Mouse (Mus musculus) brain, adult 2 months (tissue): ENCODE results near the gene Bag2.

Experiments used
- DNase-seq: peaks from one replicate; pipeline ENCODE4 v3.0.0; 2011; ENCODE audit warnings: low read depth, low spot score

The Bag2 gene

DNA sequence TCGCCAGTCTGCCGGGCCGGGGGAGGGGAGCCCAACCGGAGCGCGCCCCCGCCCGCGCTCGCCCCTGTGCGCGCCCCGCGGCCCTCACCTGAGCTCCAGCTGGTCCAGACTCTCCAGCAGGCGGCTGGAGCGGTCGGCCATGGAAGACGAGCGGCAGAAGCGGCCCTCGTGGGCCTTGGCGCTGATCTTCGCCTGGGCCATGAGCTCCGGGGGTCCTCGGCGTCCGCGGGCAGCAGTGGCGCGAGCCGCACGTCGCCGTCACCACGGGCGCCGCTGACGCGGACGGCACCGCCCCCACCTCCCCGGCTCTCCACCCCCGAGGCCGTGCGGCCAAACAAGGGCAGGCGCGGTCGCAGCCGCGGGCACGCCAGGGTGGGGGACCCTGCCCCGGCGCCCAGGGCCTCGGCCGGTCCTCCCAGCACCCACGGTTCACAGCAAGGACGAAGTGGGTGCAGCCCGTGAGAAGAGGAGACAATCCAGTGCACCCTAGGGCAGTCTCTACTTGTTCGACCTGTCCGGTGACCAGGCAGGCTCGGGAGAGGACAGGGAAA, at the start of gene Bag2:
Bag2 (minus strand) TSS at position 305 of the 551 bp plus-strand sequence.
- peak; percentile 63 for DNase-seq

DNA sequence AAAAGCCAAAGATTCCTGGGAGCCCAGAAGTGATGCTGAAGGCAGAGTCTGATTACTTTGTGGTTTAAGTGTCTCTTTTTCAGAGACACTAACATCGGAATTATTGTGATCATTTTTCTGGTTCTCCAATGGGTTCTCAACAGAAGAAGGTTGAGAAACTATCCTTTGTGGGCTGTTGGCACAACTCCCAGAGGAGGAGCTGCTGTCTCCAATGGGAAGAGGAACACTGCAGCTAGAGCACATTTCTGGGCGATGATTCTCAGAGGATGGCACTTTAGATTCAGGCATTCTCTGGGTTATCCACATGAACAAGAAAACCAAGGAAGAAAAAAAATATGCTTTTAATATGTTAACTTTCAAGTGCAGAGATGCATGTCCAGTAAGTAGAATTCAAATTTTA, 45.7 kb upstream of the Bag2 start:
- DNase-seq: peak; percentile 71

DNA sequence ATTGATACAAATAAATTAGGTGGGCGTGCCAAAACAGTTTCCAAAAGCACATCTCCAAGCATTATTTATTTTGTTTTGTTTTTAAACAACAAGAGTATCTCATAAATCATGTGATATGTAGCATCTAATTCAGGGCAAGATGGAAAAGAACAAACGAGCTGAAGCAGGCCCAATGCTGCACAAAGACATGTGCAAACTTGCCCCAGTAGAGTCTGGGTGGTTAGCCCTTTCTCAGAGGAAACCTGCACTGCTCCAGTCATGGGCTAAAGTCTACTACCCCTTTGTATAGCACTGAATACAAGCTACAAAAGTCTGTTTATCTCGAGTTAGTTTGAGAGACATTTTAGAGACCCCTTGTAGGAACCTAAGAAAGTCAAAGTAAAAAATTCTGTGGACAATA, 42.0 kb upstream of the Bag2 start:
- DNase-seq: no peak

DNA sequence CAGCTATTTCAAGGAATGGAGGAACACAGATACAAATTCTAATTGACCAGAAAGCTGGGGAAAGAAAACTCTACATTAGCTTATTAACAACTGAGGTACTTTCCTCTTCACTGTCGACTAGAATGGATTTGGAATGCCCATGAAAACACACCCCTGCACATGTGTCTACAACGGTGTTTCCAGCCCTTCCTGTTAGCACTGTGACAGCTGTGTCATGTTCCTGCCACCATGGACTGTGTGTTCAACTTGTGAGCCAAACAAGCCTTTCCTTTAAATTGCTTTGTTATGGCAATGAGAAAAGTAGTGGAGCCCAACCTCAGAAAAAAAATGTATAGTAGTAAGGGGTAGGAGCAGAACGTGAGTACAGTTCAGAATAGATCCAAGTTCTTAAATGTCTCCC, 30.9 kb upstream of the Bag2 start:
- DNase-seq: no peak

DNA sequence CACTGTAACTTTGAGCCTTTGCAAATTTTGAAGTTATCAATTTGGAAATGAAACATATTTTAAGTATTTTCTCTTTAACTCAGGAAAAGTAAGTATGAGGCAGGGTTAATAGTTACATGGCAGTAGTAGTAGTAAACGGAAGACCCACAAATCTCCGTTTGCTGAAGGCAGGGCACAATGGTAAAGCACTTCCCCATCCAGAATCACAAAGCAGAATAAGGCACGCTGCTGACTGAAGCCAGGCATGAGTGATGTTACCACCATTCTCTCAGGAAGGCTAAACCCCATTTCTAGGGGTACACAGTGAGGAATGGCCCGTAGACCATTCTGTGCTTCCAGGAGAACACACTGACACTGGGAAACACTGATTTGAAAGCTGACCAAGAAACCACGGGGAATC, 30.5 kb upstream of the Bag2 start:
- no peak for DNase-seq

DNA sequence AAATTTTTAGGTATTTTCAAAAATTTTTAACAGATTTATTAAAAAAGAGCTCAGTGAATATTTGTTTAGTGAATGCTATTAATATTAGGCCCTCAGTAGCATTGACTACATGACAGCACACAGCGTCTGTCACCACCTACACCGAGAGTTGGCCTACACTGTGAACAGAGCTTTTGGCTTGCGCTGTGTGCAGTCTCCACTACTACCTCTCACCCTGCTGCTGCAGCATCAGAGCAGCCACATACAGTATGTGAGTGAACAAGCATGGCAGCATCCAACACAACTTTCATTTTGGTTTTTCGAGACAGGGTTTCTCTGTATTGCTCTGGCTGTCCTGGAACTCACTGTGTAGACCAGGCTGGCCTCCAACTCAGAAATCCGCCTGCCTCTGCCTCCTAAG, 27.0 kb upstream of the Bag2 start:
- peak; percentile 24 for DNase-seq

DNA sequence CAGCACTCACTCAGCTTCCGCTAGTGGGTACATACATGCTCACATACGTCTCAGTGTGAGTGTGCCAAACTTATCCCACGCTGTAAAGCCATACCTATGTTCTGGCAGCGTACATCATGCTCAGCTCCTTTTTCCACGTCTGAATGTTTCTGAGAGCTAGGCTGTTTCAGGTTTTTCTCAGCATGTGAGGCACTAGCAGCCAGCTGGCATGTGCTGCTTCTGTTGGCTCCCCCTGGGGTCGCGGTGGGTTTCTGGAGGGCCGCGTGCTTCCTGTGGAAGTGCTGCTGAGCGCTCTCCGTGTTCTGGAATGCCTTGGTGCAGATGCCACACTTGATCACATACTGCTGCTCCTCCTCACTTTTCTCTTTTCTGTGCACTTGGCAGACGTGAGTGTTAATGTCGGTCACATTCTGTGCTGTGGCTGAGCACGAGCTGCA, 18.6 kb upstream of the Bag2 start:
- peak; percentile 73 for DNase-seq

DNA sequence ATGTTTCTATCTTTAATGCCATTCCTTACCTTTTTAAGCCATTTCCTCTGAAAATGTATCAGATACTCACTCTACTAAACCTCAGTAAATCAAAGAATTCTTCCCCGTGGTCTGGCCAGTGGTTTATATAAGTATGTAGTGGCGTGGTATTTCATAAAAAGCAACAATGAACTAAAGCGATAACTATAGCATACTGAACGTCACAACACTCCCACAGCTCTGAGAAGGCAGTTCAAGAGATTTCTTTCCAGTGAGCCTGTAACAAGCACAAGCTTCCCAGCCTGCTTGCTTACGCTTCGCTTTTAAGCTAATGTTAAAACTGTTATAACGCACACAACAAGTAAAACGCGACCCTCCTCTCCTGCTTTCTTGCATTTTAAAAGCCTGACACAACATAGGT, 14.5 kb upstream of the Bag2 start:
- DNase-seq: peak; percentile 54

DNA sequence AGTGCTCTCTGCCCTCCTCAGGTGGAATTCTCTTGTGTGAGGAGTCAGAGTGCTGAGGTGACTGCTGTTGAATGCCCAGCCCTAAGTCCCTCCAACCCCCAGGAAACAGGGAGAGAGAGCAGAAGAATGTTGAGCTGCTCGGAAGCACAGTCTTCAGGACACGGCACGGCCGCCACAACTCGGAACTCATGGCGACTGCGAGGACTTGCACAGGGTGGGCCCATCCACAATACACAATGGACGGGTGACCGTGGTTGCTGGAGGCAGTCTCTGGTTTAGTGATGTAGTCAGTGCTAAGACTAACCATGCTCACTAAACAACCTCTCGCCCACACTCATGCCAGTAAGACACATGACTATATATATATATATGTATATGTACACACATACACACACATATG, 14.0 kb upstream of the Bag2 start:
- DNase-seq: no peak

DNA sequence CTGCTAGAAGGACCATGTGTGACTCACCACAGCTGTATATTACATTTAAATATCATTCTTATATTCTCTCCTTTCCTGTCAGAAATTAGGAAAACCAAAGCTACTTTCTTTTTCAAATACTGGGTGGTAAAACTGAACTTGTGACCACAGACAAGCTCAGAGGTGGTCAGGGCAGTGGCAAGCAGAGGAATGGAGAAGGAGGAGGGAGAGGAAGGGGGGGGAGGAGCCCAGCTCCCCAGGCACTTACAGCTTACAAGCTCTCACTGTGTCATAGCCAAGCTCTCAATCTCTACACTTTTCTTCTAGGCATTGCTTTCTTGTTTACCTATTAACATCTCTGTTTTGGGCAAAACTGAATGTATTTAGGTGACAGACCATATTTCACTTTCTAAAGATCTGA, 11.2 kb upstream of the Bag2 start:
- DNase-seq: no peak

DNA sequence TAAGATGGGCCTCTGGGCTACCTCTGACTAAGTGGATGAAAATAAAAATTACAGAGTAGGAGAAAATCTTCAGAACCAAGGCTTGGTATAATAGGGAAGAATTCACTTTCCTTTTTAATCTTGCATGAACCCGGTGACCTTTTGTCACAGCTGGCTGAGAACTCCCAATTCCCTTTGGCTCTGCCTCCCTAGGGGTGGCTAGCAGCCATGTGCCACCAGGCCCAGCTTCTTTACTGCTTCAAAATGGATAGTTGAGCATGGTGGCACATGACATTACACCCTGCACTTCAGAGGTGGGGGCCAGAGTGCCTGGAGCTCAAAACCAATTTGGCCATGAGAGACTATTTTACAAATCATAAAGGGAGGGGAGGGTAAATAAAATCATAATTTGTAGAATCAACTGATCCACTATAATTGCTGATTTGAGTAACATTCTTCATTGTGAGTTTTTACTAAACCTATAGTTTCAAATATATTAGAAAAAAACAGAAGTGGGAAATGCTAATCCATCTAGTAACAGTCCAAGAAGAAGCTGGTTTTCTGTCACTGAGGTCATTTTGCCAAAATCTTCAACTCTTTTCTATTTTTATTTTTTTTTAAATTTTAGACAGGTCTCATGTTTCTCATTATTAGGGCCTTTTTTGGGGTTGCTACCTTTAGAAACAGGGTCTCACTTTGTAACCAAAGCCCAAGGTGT, 10.6 kb upstream of the Bag2 start:
- DNase-seq: no peak

DNA sequence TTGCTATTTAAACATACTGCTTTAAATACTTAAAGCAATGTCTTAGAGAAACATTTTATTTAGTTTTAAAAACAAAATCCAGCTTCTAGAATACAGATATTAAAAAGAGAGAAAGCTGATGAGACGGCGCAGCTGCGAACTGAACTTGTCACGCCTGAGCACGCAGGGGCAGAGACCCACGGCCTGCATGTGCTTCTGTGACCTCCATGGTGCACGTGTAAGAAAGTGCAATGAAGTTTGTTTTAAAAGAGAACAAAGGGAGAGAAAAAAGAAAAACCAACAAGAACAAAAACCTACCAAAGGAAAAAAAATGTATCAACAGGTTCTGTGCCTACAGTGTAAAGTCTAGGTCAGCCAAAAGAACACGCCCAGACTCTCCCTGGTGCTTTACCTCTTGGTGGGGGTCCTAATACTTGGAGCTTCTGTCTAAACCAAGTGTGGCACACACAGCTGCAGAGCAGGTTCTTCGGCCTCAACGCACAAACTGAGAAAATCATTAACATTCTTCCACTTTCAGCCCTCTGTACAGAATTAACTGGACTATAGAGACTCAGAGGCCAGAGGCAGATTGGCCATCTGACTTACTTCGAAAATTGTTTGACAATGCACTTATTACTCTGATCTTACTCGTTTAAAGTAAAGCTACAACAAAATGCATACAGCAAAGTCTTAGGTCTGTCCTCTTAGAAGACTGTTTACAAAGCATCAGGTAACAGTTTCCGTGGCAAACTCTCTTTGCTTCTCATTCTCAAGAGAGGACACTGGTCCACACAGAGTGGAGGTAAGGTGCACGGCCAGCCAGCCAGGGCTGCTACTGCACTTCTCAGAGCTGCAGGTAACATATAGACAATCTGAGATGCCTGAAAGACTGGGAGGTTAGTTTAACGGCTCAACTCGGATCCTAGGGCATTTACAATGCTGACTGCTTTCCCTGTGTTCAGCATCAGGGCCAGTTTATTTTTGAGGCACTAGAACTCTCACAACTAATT, 9.2 kb upstream of the Bag2 start:
- DNase-seq: no peak

DNA sequence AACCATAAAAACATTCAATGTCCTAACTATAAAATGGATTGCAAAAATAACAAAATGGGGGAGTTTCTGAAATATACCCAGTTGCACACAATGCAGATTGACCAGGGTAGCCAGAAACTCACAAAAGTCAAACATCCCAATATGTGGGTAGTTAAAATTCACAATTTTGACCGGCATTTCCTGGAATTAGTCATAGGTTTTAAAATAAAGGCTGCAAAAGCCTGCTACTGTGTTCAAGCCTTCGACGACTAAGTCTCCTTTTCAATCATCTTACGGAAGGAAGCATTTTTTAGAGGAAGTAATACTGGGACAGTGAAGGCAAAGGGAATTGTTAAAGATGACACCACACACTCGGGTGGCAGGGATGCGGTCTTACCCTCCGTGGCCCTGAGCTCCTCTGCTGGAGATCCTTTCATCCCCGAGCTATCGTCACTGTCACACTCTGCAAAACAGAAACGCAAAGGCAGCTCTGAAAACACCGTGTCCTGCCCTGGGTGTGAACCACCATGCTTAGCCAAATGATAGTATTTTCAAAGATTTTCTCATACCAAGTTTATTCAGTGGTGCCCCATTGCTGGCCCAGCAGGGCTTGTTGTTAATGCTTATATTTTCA, 8.0 kb upstream of the Bag2 start:
- no peak for DNase-seq

DNA sequence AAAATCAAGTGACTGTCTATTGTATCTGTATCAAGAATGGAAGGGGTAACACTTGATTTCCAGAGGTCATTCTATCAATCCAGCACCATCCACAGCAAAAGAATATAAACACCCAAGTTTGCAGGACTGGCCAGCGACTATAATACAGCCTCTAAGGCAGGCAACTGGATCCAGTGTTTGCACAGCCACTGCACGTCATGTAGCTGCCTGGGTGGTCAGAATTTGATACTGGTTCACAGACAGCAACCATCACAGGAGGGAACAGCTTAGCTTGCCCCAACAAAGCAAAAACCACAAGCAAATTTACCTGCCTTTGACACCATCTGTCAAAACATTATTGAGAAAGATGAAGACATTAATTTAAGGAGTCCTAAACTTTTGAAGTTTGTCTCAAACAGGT, 6.2 kb upstream of the Bag2 start:
- DNase-seq: no peak

DNA sequence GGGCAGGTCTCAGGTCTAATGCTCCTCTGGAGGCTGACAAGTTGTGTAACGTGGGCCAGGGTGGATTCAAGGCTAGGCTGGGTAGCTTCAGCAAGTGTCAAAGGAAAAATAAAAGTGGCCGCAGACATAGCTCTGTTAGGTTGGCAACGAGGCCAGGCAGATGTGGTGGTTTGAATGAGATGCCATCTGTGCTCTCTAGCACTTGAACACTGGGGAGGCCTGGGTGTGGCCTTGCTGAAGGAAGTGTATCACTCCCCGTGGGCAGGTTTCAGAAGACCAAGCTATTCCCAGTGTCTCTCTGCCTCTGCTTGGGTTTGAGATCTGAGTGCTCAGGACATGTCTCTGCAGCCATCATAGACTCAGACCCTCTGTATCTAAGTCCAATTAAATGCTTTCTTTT, 893 bp upstream of the Bag2 start:
- peak; percentile 37 for DNase-seq

DNA sequence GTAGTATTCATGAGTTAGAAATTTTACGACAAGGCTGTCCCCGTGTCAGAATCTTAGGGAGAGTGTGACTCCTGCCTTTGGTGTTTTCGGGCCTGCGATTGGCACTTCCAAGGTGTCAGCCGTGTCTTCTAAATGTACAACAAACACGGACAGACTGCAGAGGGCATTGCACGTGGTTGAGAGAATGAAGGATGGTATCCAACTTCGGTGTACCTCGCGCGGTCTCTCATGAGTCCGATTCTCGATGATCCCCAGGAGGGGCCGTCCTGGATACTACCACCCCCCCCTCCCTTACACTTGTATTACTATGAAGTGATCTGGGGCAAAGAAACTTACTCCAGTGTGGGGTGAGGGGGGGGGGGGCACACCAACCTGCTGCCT, 572 bp downstream of the Bag2 start:
- no peak for DNase-seq

DNA sequence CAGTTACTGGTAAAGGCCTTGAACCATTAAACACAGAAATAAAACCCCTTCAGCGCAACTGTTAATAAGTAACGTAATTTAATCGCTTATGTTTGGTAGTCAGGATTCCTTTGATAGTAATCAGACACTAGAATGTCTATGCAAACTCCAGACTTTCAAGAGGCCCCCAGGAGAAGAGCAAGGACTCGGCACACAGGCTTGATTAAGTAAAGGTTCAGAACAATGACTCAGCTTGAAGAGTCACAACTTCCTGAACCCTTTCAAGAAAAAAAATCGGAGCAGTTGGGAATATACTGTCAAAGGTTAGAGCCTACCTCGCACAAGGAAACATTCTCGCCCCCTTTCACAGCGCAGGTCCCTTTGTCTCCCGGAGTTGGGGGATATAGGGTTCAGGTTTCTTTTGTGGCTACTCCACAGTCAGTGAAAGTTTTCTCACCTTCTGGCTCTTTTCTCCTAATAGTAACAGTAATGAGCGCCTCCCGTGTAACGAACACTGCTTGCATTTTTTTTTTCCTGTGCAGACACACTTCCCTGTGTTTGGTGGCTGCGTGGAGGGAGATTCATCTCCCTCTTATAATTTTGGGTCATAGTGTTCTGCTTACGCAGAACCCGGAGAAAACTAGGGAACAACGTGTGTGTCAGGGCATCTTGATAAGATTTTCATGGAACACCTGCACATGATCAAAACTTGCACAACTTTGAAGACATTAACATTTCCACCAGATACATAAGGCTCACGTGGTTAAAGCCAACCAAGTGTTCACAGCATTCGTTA, 1.1 kb downstream of the Bag2 start:
- no peak for DNase-seq

DNA sequence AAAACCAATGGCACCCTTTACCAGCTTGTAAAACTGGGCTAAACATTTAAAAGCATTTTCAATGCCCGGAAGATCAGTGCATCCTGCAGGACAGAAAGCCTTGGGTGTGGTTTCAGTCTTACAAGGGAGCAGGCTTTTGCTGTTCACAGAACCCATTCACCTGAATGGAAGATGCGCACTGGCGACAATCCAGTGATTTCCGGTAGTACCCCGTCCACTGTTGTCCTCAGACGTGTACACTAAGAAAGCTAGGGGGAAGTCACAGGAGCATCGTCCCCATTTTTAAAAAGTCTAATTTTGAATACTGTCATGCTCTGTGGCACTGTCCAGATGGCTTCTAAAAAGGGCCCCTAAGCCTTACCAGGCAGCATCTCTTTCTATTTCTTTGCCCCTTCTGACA, 1.8 kb downstream of the Bag2 start:
- DNase-seq: no peak

DNA sequence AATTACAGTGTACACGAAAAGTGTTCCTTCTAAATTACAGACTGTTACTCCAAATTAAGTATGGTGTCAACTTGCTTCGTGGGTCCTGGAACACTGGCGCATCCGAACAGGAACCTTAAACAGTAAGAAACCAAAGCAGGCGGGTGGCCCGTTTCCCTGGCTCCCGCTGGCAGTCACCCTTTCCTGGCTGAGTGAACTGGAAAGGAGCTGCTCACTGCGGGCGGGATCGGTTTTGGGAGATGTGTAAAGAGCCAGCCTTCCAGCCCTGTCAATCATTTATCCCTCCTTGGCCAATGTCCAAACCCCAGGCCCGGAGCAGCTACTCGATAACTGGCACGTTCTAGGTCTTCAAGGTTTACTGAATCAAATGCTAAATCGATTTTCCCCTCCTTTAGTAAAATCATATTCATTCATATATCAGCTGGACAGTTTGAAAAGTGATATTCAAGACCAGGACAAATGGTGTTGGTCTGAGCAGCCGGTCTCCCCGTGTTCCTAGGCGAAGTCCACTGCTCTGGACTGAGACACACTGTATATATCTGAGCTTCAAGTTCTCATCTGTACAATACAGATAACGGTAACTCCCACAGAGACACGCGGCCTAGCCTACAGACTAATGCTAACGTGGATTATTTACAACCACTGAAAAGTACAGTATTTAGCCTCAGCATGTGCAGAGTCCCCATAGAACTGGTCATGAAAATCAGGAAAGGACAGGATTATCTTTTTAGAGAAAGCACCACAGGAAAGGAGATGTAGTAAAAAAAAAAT, 2.4 kb downstream of the Bag2 start:
- peak; percentile 50 for DNase-seq

DNA sequence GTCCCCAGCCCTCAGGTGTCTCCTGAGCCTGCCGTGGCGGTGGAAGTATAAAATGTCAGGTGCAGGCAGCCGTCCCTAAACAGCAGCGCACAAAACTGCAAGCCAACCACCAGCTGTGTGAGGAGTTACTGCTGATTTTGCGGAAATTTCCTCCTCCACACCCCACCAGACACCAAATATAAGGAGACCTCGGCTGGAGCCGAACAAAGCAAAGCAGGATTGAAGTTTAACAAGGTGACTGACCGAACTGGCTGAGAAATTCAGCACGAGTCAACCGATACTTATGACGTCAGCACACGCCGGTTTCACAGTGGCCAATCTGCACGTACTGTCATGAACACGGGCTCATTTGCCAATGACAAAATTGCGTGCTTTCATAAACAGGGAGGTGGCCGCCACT, 3.5 kb downstream of the Bag2 start:
- DNase-seq: no peak

DNA sequence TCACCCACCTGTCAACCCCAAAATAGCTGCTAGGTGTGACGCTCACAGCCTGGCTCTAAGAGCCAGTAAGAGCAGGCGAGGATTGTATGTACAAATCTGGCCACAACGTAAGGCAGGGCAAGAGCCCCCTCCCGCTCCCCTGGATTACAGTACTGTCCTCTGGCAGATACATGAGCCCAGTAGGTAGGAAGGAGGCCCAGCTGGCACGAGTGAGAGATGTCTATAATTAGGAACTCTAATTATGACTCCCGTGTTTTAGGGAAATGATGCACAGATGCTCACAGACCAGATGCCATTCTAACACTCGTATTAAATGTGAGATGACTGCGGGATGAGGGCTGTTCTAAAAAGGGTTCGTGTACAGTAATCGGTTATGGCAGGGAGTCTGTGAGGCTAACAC, 6.3 kb downstream of the Bag2 start:
- DNase-seq: peak; percentile 90
